Mouse (Mus musculus): Measurements from ENCODE around the gene Anks1b. TPM values are rescaled to one million over a fixed set of nuclear protein-coding genes. Genes with fewer than 3 reads are reported as not detected.

The Anks1b gene
- polyA plus RNA-seq, 1 experiment from 2014 or later: 42.0 TPM

DNA sequence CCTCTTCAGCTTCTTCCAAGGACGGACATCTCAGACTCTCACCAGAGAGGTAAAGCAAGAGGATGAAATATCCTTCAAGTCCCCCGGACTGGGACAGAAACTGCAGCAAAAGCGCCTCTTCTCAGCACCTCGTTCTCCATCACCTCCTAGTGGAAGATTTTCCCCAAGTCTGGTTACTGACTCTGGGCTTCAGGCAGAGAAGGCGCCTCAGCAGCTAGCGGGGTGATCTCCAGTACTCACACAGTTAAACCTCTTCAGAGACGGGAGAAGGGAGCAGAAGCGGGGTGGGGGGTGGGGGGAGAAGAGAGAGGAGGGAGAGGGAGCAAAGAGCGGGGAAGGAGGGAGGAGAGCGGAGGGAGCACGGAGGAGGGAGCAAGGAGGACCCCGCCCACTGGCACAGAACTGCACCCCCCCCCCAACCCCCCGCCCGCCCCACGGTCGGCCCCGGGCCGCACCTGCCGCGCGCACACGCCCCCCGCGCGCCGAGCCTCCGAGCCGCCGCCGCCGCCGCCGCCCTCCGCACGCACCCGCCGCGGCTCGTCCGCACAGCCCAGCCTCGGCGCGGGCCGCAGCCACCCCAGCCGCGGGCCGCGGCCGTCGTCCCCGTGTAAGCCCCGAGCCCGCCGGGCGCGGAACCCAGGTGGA is 686 bp upstream of the Anks1b start:
- H3K9ac ChIP-seq: peak overlapping the region; percentile 89
- H3K27ac ChIP-seq (replicated peaks): peak overlapping the region; percentile 95
- under 1% methylated on average over 16 of the region's 56 CpGs for WGBS
- ATAC-seq (ENCODE audit: low read depth): peak; percentile 95
- peaks cover 3% of the 10 kb centered on the region; the same call in 1 of the 2 replicates for H3K27me3 ChIP-seq
- no peaks in the 10 kb centered on the region for H3K9me3 ChIP-seq
- H3K4me3 ChIP-seq: peak overlapping the region; percentile 85
- peaks cover 26% of the 10 kb centered on the region for H3K4me1 ChIP-seq (replicated peaks)
- no peaks in the 10 kb centered on the region for H3K36me3 ChIP-seq
- H3K4me2 ChIP-seq: peak overlapping the region; percentile 74

DNA sequence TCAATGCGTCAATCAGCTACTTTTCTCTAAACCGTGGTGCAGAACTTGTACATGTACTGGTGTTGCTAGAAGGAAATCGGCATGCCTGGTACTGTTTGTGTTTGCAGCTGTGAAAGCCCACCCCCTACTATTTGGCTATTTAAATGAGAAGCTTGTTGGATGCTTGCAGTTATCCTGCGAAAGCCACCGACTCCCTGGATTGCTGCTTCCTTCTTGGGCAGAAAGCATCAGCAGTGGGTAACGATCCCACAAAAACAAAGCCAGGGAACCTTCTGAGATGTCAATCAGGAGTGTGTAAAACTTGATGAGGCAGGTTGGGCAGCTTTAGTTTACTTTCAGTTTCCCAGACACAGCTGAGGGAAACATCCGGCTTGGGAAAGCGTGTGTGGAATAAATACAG is 727 bp downstream of the Anks1b start:
- Histone ChIP-seq H3K4me3 (peak overlapping the region; percentile 85), H3K9ac (peak overlapping the region; percentile 89), H3K4me1 (replicated peaks) (peaks cover 26% of the 10 kb centered on the region), H3K27ac (replicated peaks) (peak overlapping the region; percentile 95; the same call in 1 of the 2 replicates), H3K36me3 (no peaks in the 10 kb centered on the region), H3K4me2 (peak overlapping the region; percentile 74), H3K9me3 (no peaks in the 10 kb centered on the region), H3K27me3 (peaks cover 3% of the 10 kb centered on the region; the same call in 1 of the 2 replicates)
- no peak for ATAC-seq (ENCODE audit: low read depth)
- WGBS: 7% methylated on average over 8 of the region's 8 CpGs

DNA sequence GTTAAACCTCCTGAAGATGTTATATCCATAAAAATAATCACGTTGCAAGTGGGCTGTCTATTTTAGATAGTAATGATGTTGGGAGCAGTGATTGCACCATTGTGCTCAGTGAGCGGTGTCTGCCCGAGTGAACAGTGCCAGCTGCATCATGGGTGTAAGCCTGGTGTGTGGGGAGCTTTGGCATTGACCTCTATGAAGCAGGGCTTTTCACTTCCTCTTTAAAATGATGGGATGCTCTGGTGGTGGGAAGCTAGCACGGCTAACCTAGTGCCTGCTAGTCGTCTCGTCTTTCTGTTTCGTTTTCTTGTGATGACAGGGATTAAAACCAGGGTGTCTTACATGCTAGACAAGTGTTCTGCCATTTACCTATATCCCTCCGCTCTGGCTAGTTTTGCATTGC is 10.3 kb downstream of the Anks1b start:
- no peak overlapping the region for H3K9ac ChIP-seq
- no peak overlapping the region for H3K4me2 ChIP-seq
- no peaks in the 10 kb centered on the region for H3K27me3 ChIP-seq
- no peak overlapping the region for H3K27ac ChIP-seq (replicated peaks)
- ATAC-seq (ENCODE audit: low read depth): no peak
- WGBS: 90% methylated on average over 8 of the region's 8 CpGs
- no peak overlapping the region for H3K4me3 ChIP-seq
- peaks cover 8% of the 10 kb centered on the region; the same call in 1 of the 2 replicates for H3K4me1 ChIP-seq (replicated peaks)
- no peaks in the 10 kb centered on the region for H3K9me3 ChIP-seq
- H3K36me3 ChIP-seq: no peaks in the 10 kb centered on the region

DNA sequence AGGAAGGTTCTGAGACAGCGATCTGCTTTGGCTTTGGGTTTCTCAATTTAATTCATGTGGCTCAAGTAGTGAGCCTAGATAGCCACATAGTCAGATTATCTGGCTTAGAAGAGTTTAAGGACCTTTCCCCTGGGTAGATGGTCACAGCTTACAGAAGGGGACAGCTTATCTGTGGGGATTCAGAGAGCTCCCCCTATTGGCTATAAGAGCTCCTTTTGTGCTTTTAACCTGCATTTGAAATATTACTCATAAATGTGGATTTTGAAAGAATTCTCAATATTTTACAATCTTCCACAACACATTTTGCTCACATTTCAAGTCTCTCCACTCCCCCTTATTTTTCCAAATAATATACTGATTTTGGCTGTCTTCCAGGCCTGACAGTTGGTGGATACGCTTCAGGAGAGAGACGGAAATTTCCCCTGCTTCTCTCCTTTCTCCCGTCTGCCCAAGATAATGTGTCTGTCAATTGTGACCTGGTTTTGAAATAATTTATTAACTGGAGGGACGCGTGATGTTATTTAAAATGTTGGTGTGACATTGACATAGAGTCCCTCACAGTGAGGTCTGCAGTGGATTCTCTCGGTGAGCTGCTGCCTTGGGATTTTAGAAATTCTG is 29.5 kb downstream of the Anks1b start:
- H3K4me3 ChIP-seq: no peak overlapping the region
- no peak overlapping the region for H3K4me2 ChIP-seq
- no peaks in the 10 kb centered on the region for H3K4me1 ChIP-seq (replicated peaks)
- no peak overlapping the region for H3K27ac ChIP-seq (replicated peaks)
- no peaks in the 10 kb centered on the region for H3K36me3 ChIP-seq
- no peaks in the 10 kb centered on the region for H3K9me3 ChIP-seq
- ATAC-seq (ENCODE audit: low read depth): no peak
- 43% methylated on average over 7 of the region's 7 CpGs for WGBS
- H3K9ac ChIP-seq: no peak overlapping the region
- H3K27me3 ChIP-seq: no peaks in the 10 kb centered on the region

DNA sequence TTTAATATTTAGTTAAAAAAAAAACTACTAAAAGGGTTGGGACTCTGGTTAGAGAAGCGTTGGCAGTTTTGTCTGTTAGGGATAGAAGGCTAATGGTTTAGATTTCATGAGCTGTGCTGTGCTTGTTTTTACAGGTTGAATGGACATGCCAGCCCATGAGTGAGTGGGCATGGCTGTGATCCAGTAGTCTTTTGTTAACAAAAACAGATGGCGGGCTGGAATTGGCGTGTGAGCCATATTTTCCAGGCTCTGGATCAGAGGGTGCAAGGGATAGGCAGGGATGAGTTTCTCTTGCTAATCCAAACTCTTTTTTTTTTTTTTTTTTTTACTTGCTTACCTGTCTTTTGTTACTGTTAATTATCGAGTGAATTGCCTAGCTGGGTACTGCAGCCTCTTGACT is 38.6 kb downstream of the Anks1b start:
- no peak for ATAC-seq (ENCODE audit: low read depth)
- WGBS: 67% methylated on average over 4 of the region's 4 CpGs
- no peaks in the 10 kb centered on the region for H3K36me3 ChIP-seq
- H3K4me2 ChIP-seq: no peak overlapping the region
- H3K9ac ChIP-seq: no peak overlapping the region
- H3K4me3 ChIP-seq: no peak overlapping the region
- H3K27me3 ChIP-seq: no peaks in the 10 kb centered on the region
- no peaks in the 10 kb centered on the region for H3K4me1 ChIP-seq (replicated peaks)
- no peaks in the 10 kb centered on the region for H3K9me3 ChIP-seq
- no peak overlapping the region for H3K27ac ChIP-seq (replicated peaks)

DNA sequence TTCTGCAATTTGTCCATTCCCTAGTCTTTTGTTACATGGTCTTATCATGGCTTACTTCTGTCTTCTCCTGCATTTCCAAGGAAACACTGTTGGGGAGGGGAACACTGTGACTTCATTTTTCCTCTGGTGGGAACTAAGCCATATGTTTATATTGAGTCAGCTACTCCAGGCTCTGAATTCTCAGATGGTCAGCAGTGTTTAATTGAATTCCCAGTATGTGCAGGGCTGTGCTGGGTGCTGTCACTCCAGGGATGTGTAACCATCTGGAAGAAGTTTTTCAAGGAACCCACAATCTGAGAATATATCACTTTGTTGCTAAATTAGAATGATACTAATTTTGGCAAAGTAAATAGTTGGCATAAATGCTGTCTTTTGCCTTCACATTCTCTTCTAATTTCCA is 39.9 kb downstream of the Anks1b start:
- no peak overlapping the region for H3K9ac ChIP-seq
- H3K9me3 ChIP-seq: no peaks in the 10 kb centered on the region
- no peak overlapping the region for H3K4me2 ChIP-seq
- no peak overlapping the region for H3K4me3 ChIP-seq
- no peak for ATAC-seq (ENCODE audit: low read depth)
- no peaks in the 10 kb centered on the region for H3K36me3 ChIP-seq
- H3K27me3 ChIP-seq: no peaks in the 10 kb centered on the region
- H3K27ac ChIP-seq (replicated peaks): no peak overlapping the region
- H3K4me1 ChIP-seq (replicated peaks): no peaks in the 10 kb centered on the region

DNA sequence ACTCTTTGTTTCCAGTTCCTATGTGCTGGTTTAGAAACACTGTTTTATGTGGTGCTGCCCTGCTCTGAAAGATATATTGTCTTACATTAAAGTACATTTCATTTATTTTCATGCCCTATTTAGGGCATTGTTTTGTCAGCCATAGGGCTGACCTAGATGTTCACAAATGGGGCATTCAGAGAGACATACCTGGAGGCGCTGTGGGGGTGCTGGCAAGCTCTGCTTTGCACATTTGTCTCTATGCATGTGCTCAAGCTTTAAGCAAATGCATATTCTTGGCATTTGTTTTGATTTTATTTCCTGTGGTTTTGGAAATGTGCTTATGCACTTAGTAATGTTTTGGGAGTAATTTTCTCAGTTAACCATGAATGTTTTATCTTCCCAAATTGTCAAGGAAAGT is 43.8 kb downstream of the Anks1b start:
- no peak overlapping the region for H3K4me2 ChIP-seq
- H3K4me1 ChIP-seq (replicated peaks): no peaks in the 10 kb centered on the region
- 88% methylated on average over 1 of the region's 1 CpGs for WGBS
- no peak for ATAC-seq (ENCODE audit: low read depth)
- H3K4me3 ChIP-seq: no peak overlapping the region
- H3K36me3 ChIP-seq: no peaks in the 10 kb centered on the region
- no peaks in the 10 kb centered on the region for H3K9me3 ChIP-seq
- no peak overlapping the region for H3K27ac ChIP-seq (replicated peaks)
- H3K9ac ChIP-seq: no peak overlapping the region
- H3K27me3 ChIP-seq: no peaks in the 10 kb centered on the region

DNA sequence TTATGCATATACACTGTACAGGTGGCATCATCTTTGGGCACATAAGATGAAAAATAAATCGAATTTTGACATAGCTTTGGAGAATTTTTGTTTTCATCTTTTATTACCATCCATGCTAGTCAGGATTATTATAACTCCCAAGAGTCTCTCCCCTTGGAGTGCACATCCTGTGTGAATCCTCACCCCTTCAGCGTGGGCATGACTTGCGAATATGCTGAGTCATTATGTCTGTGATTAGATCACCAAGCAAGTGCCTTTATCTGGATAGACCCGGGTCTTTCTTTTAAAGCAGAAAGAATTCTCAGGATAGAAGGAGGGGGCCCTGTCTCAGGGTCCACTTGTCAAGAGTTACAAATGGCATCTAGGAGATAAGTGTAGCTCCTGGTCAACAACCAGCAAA is 48.7 kb downstream of the Anks1b start:
- Histone ChIP-seq H3K4me1 (replicated peaks) (no peaks in the 10 kb centered on the region), H3K9me3 (peaks cover 13% of the 10 kb centered on the region; the same call in 1 of the 2 replicates), H3K4me2 (no peak overlapping the region), H3K27ac (replicated peaks) (no peak overlapping the region), H3K4me3 (no peak overlapping the region), H3K9ac (no peak overlapping the region), H3K36me3 (0 out of 2 replicates have a peak, but pooled peaks cover 3% of the 10 kb centered on the region), H3K27me3 (no peaks in the 10 kb centered on the region)
- 85% methylated on average over 4 of the region's 4 CpGs for WGBS
- ATAC-seq (ENCODE audit: low read depth): no peak

DNA sequence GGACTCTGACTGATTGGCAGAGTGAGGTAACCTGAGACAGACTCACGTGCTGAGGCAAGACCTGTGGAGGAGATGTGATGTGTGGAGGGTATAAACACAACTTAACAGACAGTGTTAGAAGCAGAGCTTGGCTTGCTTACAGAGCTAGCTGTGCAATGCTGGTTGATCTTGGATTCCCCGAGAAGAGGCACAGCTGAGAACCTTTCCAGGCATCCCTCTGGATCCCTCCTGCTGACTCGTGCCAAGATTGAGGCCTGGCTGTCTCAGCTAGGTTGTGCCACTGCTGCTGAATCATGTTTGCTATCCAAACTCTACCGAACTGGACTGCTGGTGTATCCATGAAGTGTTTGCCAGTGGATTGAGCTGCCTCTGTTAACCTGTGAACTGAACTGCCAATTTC is 68.9 kb downstream of the Anks1b start:
- H3K27me3 ChIP-seq: no peaks in the 10 kb centered on the region
- no peak overlapping the region for H3K4me3 ChIP-seq
- H3K4me1 ChIP-seq (replicated peaks): no peaks in the 10 kb centered on the region
- H3K4me2 ChIP-seq: no peak overlapping the region
- no peaks in the 10 kb centered on the region for H3K9me3 ChIP-seq
- no peaks in the 10 kb centered on the region for H3K36me3 ChIP-seq
- no peak for ATAC-seq (ENCODE audit: low read depth)
- 79% methylated on average over 4 of the region's 4 CpGs for WGBS
- no peak overlapping the region for H3K9ac ChIP-seq
- no peak overlapping the region for H3K27ac ChIP-seq (replicated peaks)

DNA sequence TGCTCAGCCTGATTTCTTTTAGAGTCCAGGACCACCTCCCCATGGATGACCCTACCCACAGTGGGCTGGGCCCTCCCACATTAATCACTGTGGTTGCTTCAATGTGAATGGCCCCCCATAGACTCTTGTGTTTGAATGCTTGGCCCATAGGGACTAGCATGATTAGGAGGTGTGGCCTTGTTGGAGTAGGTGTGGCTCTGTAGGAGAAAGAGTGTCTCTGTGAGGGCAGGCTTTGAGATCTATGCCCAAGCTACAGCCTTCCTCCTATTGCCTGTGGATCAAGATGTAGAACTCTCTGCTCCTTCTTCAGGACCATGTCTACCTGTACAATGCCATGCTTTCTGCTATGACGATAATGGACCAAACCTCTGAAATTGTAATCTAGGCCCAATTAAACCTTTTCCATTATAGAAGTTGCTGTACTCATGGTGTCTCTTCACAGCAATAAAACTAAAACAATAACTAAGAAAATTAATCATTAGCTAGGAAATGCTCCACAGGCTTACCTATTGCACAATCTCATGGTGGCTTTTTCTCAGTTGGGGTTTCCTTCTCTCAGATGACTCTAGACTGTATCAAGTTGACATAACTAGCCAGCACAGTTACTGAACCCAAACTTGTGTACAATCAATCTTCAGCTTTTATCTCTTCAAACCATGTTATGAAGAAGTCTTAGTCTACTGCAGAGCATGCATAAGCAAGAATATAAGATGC is 73.5 kb downstream of the Anks1b start:
- ATAC-seq (ENCODE audit: low read depth): no peak
- Histone ChIP-seq H3K4me2 (no peak overlapping the region), H3K9ac (no peak overlapping the region), H3K27ac (replicated peaks) (no peak overlapping the region), H3K4me3 (no peak overlapping the region), H3K4me1 (replicated peaks) (no peaks in the 10 kb centered on the region), H3K9me3 (no peaks in the 10 kb centered on the region), H3K27me3 (no peaks in the 10 kb centered on the region), H3K36me3 (no peaks in the 10 kb centered on the region)
- WGBS: 96% methylated on average over 1 of the region's 1 CpGs

DNA sequence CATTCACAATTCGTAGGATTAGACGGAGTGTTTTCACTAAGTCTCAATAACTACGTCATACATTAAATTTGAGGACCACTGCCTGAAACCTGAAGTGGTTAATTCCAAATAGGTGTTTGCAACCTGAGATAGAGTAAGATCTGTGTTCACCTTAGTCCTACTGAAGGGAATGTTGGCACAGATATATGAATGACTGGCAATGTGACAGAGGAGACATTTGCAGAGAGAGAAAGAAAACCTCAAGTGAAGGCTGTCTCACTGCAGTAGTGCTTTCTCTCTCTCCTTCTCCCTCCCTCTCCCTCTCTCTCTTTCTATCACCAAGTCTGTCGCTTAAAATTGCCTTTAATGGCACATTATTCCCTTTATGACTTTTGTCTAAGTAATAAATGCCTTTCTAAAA is 101.1 kb downstream of the Anks1b start:
- H3K27ac ChIP-seq (replicated peaks): no peak overlapping the region
- ATAC-seq (ENCODE audit: low read depth): no peak

DNA sequence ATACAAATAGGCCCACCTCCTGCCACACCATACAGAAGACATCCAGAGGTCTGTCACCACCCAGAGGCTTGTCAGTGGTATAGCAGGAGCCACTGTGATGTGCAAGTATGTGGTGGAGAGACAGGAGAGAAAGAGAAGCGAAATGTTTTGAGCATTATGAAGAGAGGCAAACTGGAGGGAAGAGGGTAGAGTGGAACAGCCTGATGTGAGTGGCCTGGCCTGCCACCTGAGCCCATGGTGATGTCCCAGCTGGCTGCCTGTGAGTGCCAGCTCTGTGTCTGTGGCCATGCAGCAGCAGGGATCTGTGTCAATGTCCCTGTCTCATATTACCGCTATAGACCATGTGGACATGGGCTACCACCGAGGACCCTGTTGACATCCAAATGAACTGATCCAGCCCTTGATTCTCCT is 102.1 kb downstream of the Anks1b start:
- ATAC-seq (ENCODE audit: low read depth): peak; percentile 59
- H3K4me1 ChIP-seq (replicated peaks): no peaks in the 10 kb centered on the region
- H3K9ac ChIP-seq: no peak overlapping the region
- WGBS: 67% methylated on average over 3 of the region's 3 CpGs
- H3K4me3 ChIP-seq: no peak overlapping the region
- no peak overlapping the region for H3K4me2 ChIP-seq
- H3K27ac ChIP-seq (replicated peaks): no peak overlapping the region
- no peaks in the 10 kb centered on the region for H3K36me3 ChIP-seq
- no peaks in the 10 kb centered on the region for H3K9me3 ChIP-seq
- H3K27me3 ChIP-seq: no peaks in the 10 kb centered on the region

More for the DNA sequence above, 101.1 kb downstream of the Anks1b start:
- no peak overlapping the region for H3K4me2 ChIP-seq
- H3K36me3 ChIP-seq: no peaks in the 10 kb centered on the region
- H3K4me1 ChIP-seq (replicated peaks): no peaks in the 10 kb centered on the region
- WGBS: 80% methylated on average over 4 of the region's 4 CpGs
- H3K9ac ChIP-seq: no peak overlapping the region
- H3K27me3 ChIP-seq: no peaks in the 10 kb centered on the region
- no peaks in the 10 kb centered on the region for H3K9me3 ChIP-seq
- H3K4me3 ChIP-seq: no peak overlapping the region

All from neural tube, embryonic 13.5 days (tissue).